Mouse (Mus musculus) cerebellum, adult 8-10 months (tissue): ENCODE measurements around the gene Cdk2.
A peak's percentile ranks its signal among the peaks of the same experiment; 100 is the strongest.

Source experiments
- DNase-seq: peaks from one replicate; pipeline ENCODE4 v3.0.0; 2022

Cdk2 gene

GRCm38 (mm10) chr10:128702328-128703007, 2.4 kb downstream of the Cdk2 start:
- no peak for DNase-seq

GRCm38 (mm10) chr10:128700712-128701111, 4.1 kb downstream of the Cdk2 start:
- no peak for DNase-seq

GRCm38 (mm10) chr10:128699611-128700010, 5.2 kb downstream of the Cdk2 start:
- DNase-seq: no peak

- DNase-seq: no peak
Measured at GRCm38 (mm10) chr10:128699006-128699405, 5.8 kb downstream of the Cdk2 start.

GRCm38 (mm10) chr10:128697072-128697725, 7.6 kb downstream of the Cdk2 start:
- DNase-seq: no peak

GRCm38 (mm10) chr10:128695992-128696807, 8.6 kb downstream of the Cdk2 start, which contains the start of gene Rab5b:
TSS of gene Rab5b (minus strand) at chr10:128696264.
- DNase-seq: peak; percentile 100

GRCm38 (mm10) chr10:128695411-128695991, 9.3 kb downstream of the Cdk2 start:
- no peak for DNase-seq

- DNase-seq: no peak
Measured at GRCm38 (mm10) chr10:128674469-128675008, 30.3 kb downstream of the Cdk2 start.

- peak; percentile 76 for DNase-seq
Measured at GRCm38 (mm10) chr10:128673763-128674468, 30.9 kb downstream of the Cdk2 start, which contains the start of gene Suox. TSS of gene Suox (minus strand) at chr10:128674073.

- DNase-seq: no peak
Measured at GRCm38 (mm10) chr10:128671148-128671547, 33.7 kb downstream of the Cdk2 start.

GRCm38 (mm10) chr10:128668790-128669672, 35.8 kb downstream of the Cdk2 start:
- peak; percentile 88 for DNase-seq

- no peak for DNase-seq
Measured at GRCm38 (mm10) chr10:128665806-128666205, 39.0 kb downstream of the Cdk2 start.

- DNase-seq: no peak
Measured at GRCm38 (mm10) chr10:128665307-128665706, 39.5 kb downstream of the Cdk2 start.

- DNase-seq: no peak
Measured at GRCm38 (mm10) chr10:128664808-128665207, 40.0 kb downstream of the Cdk2 start.

GRCm38 (mm10) chr10:128663441-128664220, 41.2 kb downstream of the Cdk2 start:
- DNase-seq: no peak

- DNase-seq: no peak
Measured at GRCm38 (mm10) chr10:128662465-128662864, 42.4 kb downstream of the Cdk2 start.

- no peak for DNase-seq
Measured at GRCm38 (mm10) chr10:128659490-128659889, 45.3 kb downstream of the Cdk2 start.

GRCm38 (mm10) chr10:128657844-128658243, 47.0 kb downstream of the Cdk2 start:
- DNase-seq: no peak

- no peak for DNase-seq
Measured at GRCm38 (mm10) chr10:128656731-128657130, 48.1 kb downstream of the Cdk2 start.

- DNase-seq: no peak
Measured at GRCm38 (mm10) chr10:128655254-128655653, 49.6 kb downstream of the Cdk2 start.
